8 mouse cellular contexts compared by ENCODE assay signal in genomic region chr17:25828223-25828594, GRCm38 (mm10). TPM values are rescaled to one million over a fixed set of nuclear protein-coding genes. Genes with fewer than 3 reads are reported as not detected.
DNase-seq lines count a peak whose midpoint lies in the region; ATAC-seq and TF ChIP-seq lines count a peak whose summit lies in the region.

No protein-coding gene starts in this region.

- H3K4me2 ChIP-seq in neural tube, embryonic 12.5 days (replicated peaks): peak overlapping the region; percentile 95

- no peak for TF ChIP-seq CTCF in left cerebral cortex, adult 2 months (IDR thresholded peaks at IDR 0.05)

- H3K36me3 ChIP-seq in forebrain, embryonic 10.5 days (replicated peaks): peaks cover 58% of the 10 kb centered on the region
- peaks cover 46% of the 10 kb centered on the region for H3K36me3 ChIP-seq in neural tube, embryonic 12.5 days

- whole genome bisulfite sequencing in forebrain, embryonic 10.5 days: 83% methylated on average over 8 of the region's 8 CpGs
- WGBS in neural tube, embryonic 12.5 days: 84% methylated on average over 8 of the region's 8 CpGs

- no peak for DNase-seq in left cerebral cortex, adult 2 months (ENCODE audit: extremely low spot score in 1 of 2, low spot score in 2 of 2)
- DNase-seq in left cerebral cortex, postnatal 14 days (ENCODE audit: low spot score in 2 of 2): no peak
- no peak for DNase-seq in forebrain, embryonic 10.5 days (ENCODE audit: extremely low spot score, low spot score)
- DNase-seq in kidney, postnatal 10 days: peak; percentile 30
- DNase-seq in left cerebral cortex, postnatal 25 days (ENCODE audit: low spot score in 2 of 2): no peak
- no peak for DNase-seq in spleen, postnatal 36 days (ENCODE audit: low spot score in 2 of 2)

- H3K9me3 ChIP-seq in forebrain, embryonic 10.5 days: no peaks in the 10 kb centered on the region
- H3K9me3 ChIP-seq in neural tube, embryonic 12.5 days: no peaks in the 10 kb centered on the region

- H3K27me3 ChIP-seq in forebrain, embryonic 10.5 days (ENCODE audit: poor library complexity, severe bottlenecking): no peaks in the 10 kb centered on the region
- H3K27me3 ChIP-seq in neural tube, embryonic 12.5 days (replicated peaks): no peaks in the 10 kb centered on the region

- H3K9ac ChIP-seq in neural tube, embryonic 12.5 days: 0 out of 2 replicates have a peak overlapping the region, but pooled peaks have one; percentile 5

- H3K4me3 ChIP-seq in left cerebral cortex, adult 2 months: peak overlapping the region; percentile 67
- peak overlapping the region; percentile 77 for H3K4me3 ChIP-seq in forebrain, embryonic 10.5 days
- peak overlapping the region; percentile 56 for H3K4me3 ChIP-seq in neural tube, embryonic 12.5 days

- ATAC-seq in neural tube, embryonic 12.5 days (ENCODE audit: low FRiP score, low read depth): no peak
- ATAC-seq in frontal cortex, adult (ENCODE audit: low TSS enrichment): no peak

- intact Hi-C loops in left cerebral cortex, adult 2 months (cut with DNase I): no loop called here
- intact Hi-C loops in left cerebral cortex, postnatal 14 days (cut with DNase I): no loop called here
- intact Hi-C loops in left cerebral cortex, postnatal 25 days (cut with DNase I): no loop called here

- peak overlapping the region; percentile 95 for H3K27ac ChIP-seq in left cerebral cortex, adult 2 months
- peak overlapping the region; percentile 94 for H3K27ac ChIP-seq in forebrain, embryonic 10.5 days
- H3K27ac ChIP-seq in neural tube, embryonic 12.5 days: no peak overlapping the region

- H3K4me1 ChIP-seq in forebrain, embryonic 10.5 days: peaks cover 80% of the 10 kb centered on the region
- H3K4me1 ChIP-seq in neural tube, embryonic 12.5 days: peaks cover 75% of the 10 kb centered on the region

RNA-seq across cellular contexts. Expression of gene Jmjd8, which starts 0.5 kb away (rescaled TPM):
- 10 to 100 TPM; 55.1 to 55.6 TPM for total RNA-seq in left cerebral cortex, adult 2 months (2021)
- total RNA-seq in left cerebral cortex, postnatal 14 days (2021): 10 to 100 TPM; 59.1 to 59.6 TPM
- 53.9 and 58.7 TPM in 2 replicates for polyA plus RNA-seq in forebrain, embryonic 10.5 days (2016; fragmentation: Nextera tagmentation; extraction: Ambion mirVana)
- polyA plus RNA-seq in neural tube, embryonic 12.5 days (2016; fragmentation: Nextera tagmentation; extraction: Ambion mirVana): 67.7 and 72.6 TPM in 2 replicates
- 10 to 100 TPM; 55.9 to 57.6 TPM for total RNA-seq in left cerebral cortex, postnatal 25 days (2021)

RNA-seq across cellular contexts. Expression of gene Wdr24, which starts 4.8 kb away (rescaled TPM):
- total RNA-seq in left cerebral cortex, adult 2 months (2021): 10 to 100 TPM; 26.8 to 30.9 TPM
- 10 to 100 TPM; 22.3 to 23.3 TPM for total RNA-seq in left cerebral cortex, postnatal 14 days (2021)
- polyA plus RNA-seq in forebrain, embryonic 10.5 days (2016; fragmentation: Nextera tagmentation; extraction: Ambion mirVana): 29.6 and 34.0 TPM in 2 replicates
- 27.6 and 28.6 TPM in 2 replicates for polyA plus RNA-seq in neural tube, embryonic 12.5 days (2016; fragmentation: Nextera tagmentation; extraction: Ambion mirVana)
- total RNA-seq in left cerebral cortex, postnatal 25 days (2021): 10 to 100 TPM; 25.1 to 25.4 TPM

RNA-seq across cellular contexts. Expression of gene Stub1, which starts 5.0 kb away (rescaled TPM):
- total RNA-seq in left cerebral cortex, adult 2 months (2021): 100 to 1,000 TPM; 162 to 171 TPM
- total RNA-seq in left cerebral cortex, postnatal 14 days (2021): 100 to 1,000 TPM; 160 to 166 TPM
- polyA plus RNA-seq in forebrain, embryonic 10.5 days (2016; fragmentation: Nextera tagmentation; extraction: Ambion mirVana): 403 TPM in 2 replicates
- 293 and 301 TPM in 2 replicates for polyA plus RNA-seq in neural tube, embryonic 12.5 days (2016; fragmentation: Nextera tagmentation; extraction: Ambion mirVana)
- total RNA-seq in left cerebral cortex, postnatal 25 days (2021): 100 to 1,000 TPM; 171 to 173 TPM

RNA-seq across cellular contexts. Expression of gene Rhbdl1, which starts 8.9 kb away (rescaled TPM):
- total RNA-seq in left cerebral cortex, adult 2 months (2021): 10 to 100 TPM; 36.3 to 39.6 TPM
- 10 to 100 TPM; 85.8 to 89.7 TPM for total RNA-seq in left cerebral cortex, postnatal 14 days (2021)
- polyA plus RNA-seq in forebrain, embryonic 10.5 days (2016; fragmentation: Nextera tagmentation; extraction: Ambion mirVana): 0.93 and 1.3 TPM in 2 replicates
- polyA plus RNA-seq in neural tube, embryonic 12.5 days (2016; fragmentation: Nextera tagmentation; extraction: Ambion mirVana): 8.1 and 8.6 TPM in 2 replicates
- total RNA-seq in left cerebral cortex, postnatal 25 days (2021): 10 to 100 TPM; 59.0 to 59.7 TPM

RNA-seq across cellular contexts. Expression of gene Gm20683, which starts 13.4 kb away (rescaled TPM):
- 10 to 100 TPM; 23.0 to 25.1 TPM for total RNA-seq in left cerebral cortex, adult 2 months (2021)
- 10 to 100 TPM; 29.0 to 29.5 TPM for total RNA-seq in left cerebral cortex, postnatal 14 days (2021)
- 1.7 and 2.3 TPM in 2 replicates for polyA plus RNA-seq in forebrain, embryonic 10.5 days (2016; fragmentation: Nextera tagmentation; extraction: Ambion mirVana)
- polyA plus RNA-seq in neural tube, embryonic 12.5 days (2016; fragmentation: Nextera tagmentation; extraction: Ambion mirVana): 3.9 and 4.8 TPM in 2 replicates
- 10 to 100 TPM; 23.0 to 25.2 TPM for total RNA-seq in left cerebral cortex, postnatal 25 days (2021)
